Mouse (Mus musculus): ENCODE results near the gene Il1a. TPM values are rescaled to one million over a fixed set of nuclear protein-coding genes. Genes with fewer than 3 reads are reported as not detected.

Il1a gene
- polyA plus RNA-seq, 2 experiments: 2.5 to 3.4 TPM

DNA sequence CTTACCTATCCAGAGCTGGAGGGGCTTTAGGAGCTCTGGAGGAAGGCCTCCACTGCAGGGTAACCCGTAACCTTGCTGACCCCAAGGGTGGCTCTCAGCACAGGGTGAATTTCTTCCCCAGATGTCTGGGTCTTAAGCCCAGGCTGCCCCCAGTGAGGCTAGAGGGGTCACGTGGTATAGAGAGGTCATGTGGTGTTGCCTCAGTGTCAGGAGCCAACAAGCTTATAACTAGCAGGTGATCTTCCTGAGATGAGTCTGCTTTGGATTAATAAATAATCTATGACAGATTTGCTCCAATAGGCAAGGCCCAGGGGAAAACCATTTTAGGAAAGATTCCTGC lies 56.2 kb downstream of the Il1a start:
- no peaks in the 10 kb centered on the region for H3K9me3 ChIP-seq (ENCODE audit: control insufficient read depth, low read length)
- peaks cover 3 to 9% of the 10 kb centered on the region in 2 experiments; a peak in 3 of 4 replicates for H3K4me1 ChIP-seq (replicated peaks; ENCODE audit: control insufficient read depth in 2 of 2, insufficient read depth in 2 of 2, low read length in 1 of 2)
- 58% methylated on average over 2 of the region's 2 CpGs for WGBS (ENCODE audit: insufficient replicate concordance)
- TF ChIP-seq EP300 (IDR thresholded peaks at IDR 0.05; ENCODE audit: low read depth): no peak
- no peak for TF ChIP-seq CTCF (IDR thresholded peaks at IDR 0.05; ENCODE audit: low read depth)
- H3K4me2 ChIP-seq (ENCODE audit: low read depth): no peak overlapping the region
- H3K9ac ChIP-seq (replicated peaks): no peak overlapping the region
- H3K27me3 ChIP-seq (ENCODE audit: control insufficient read depth, insufficient read depth, low read length): no peaks in the 10 kb centered on the region
- H3K4me3 ChIP-seq (ENCODE audit: insufficient read depth in 1 of 2, low read depth in 2 of 2, low read length in 2 of 2): no peak overlapping the region
- ATAC-seq (ENCODE audit: insufficient read depth) (no peak), DNase-seq (ENCODE audit: low read depth in 3 of 3, low spot score in 3 of 3) (no peak)
- H3K27ac ChIP-seq: no peak overlapping the region
- H3K36me3 ChIP-seq (replicated peaks; ENCODE audit: control insufficient read depth, insufficient read depth, low read depth): no peaks in the 10 kb centered on the region

GRCm38 (mm10) chr2:129252836-129253630 lies 56.7 kb downstream of the Il1a start:
- Histone ChIP-seq H3K4me3 (ENCODE audit: insufficient read depth in 1 of 2, low read depth in 2 of 2, low read length in 2 of 2) (no peak overlapping the region), H3K4me2 (ENCODE audit: low read depth) (no peak overlapping the region), H3K27me3 (ENCODE audit: control insufficient read depth, insufficient read depth, low read length) (no peaks in the 10 kb centered on the region), H3K27ac (no peak overlapping the region), H3K4me1 (replicated peaks; ENCODE audit: control insufficient read depth in 2 of 2, insufficient read depth in 2 of 2, low read length in 1 of 2) (peaks cover 0 to 9% of the 10 kb centered on the region in 2 experiments; a peak in 2 of 4 replicates), H3K9ac (replicated peaks) (no peak overlapping the region), H3K36me3 (replicated peaks; ENCODE audit: control insufficient read depth, insufficient read depth, low read depth) (no peaks in the 10 kb centered on the region), H3K9me3 (ENCODE audit: control insufficient read depth, low read length) (no peaks in the 10 kb centered on the region)
- ATAC-seq (ENCODE audit: insufficient read depth) (no peak), DNase-seq (ENCODE audit: low read depth in 3 of 3, low spot score in 3 of 3) (no peak)
- TF ChIP-seq CTCF (IDR thresholded peaks at IDR 0.05; ENCODE audit: low read depth): no peak
- TF ChIP-seq EP300 (IDR thresholded peaks at IDR 0.05; ENCODE audit: low read depth): no peak
- 85% methylated on average over 19 of the region's 19 CpGs for WGBS (ENCODE audit: insufficient replicate concordance)

Other genes starting within 250 kb of the Il1a start
- gene Ttl, start 244.0 kb downstream of the Il1a start, polyA plus RNA-seq (2012; rRNA removed): 1.1 and 1.2 TPM in 2 replicates
- gene Ttl, start 244.0 kb downstream of the Il1a start, polyA plus RNA-seq (2014; fragmentation: Nextera tagmentation; extraction: Ambion mirVana): 1.5 TPM in 2 replicates
- gene Polr1b, start 209.0 kb downstream of the Il1a start, polyA plus RNA-seq (2012; rRNA removed): 11.6 and 14.0 TPM in 2 replicates
- 5.3 and 6.5 TPM in 2 replicates for gene Polr1b, start 209.0 kb downstream of the Il1a start, polyA plus RNA-seq (2014; fragmentation: Nextera tagmentation; extraction: Ambion mirVana)
- 9.2 and 12.8 TPM in 2 replicates for gene Chchd5, start 180.3 kb downstream of the Il1a start, polyA plus RNA-seq (2012; rRNA removed)
- gene Chchd5, start 180.3 kb downstream of the Il1a start, polyA plus RNA-seq (2014; fragmentation: Nextera tagmentation; extraction: Ambion mirVana): 9.1 and 11.6 TPM in 2 replicates
- gene Slc20a1, start 111.2 kb downstream of the Il1a start, polyA plus RNA-seq (2012; rRNA removed): 37.7 and 50.7 TPM in 2 replicates
- 42.7 and 49.2 TPM in 2 replicates for gene Slc20a1, start 111.2 kb downstream of the Il1a start, polyA plus RNA-seq (2014; fragmentation: Nextera tagmentation; extraction: Ambion mirVana)
- 7.0 and 11.0 TPM in 2 replicates for gene Ckap2l, start 12.8 kb downstream of the Il1a start, polyA plus RNA-seq (2012; rRNA removed)
- gene Ckap2l, start 12.8 kb downstream of the Il1a start, polyA plus RNA-seq (2014; fragmentation: Nextera tagmentation; extraction: Ambion mirVana): 39.3 and 41.3 TPM in 2 replicates
- gene Il1b, start 61.2 kb upstream of the Il1a start, polyA plus RNA-seq (2012; rRNA removed): 0.12 and 0.18 TPM in 2 replicates
- gene Il1b, start 61.2 kb upstream of the Il1a start, polyA plus RNA-seq (2014; fragmentation: Nextera tagmentation; extraction: Ambion mirVana): 0.19 and 0.20 TPM in 2 replicates
- 0.02 TPM in 1 of 2 replicates, not detected in the other for gene F830045P16Rik, start 226.6 kb upstream of the Il1a start, polyA plus RNA-seq (2012; rRNA removed)
- gene F830045P16Rik, start 226.6 kb upstream of the Il1a start, polyA plus RNA-seq (2014; fragmentation: Nextera tagmentation; extraction: Ambion mirVana): not detected in 2 replicates